Mouse (Mus musculus): ENCODE data around the gene Znrf2. TPM values are rescaled to one million over a fixed set of nuclear protein-coding genes. Genes with fewer than 3 reads are reported as not detected.
"Not testable (repeated sequence)": the region's sequence is repeated elsewhere in the genome, so short reads cannot be mapped to it uniquely, and the experiment has no call there.

The Znrf2 gene
- total RNA-seq, 2 experiments from 2014 or later: 13.1 to 13.6 TPM

GRCm38 (mm10) chr6:54836666-54837065, 19.9 kb downstream of the Znrf2 start:
- no peak for DNase-seq
- intact Hi-C loops (cut with DNase I): no loop called here

DNA sequence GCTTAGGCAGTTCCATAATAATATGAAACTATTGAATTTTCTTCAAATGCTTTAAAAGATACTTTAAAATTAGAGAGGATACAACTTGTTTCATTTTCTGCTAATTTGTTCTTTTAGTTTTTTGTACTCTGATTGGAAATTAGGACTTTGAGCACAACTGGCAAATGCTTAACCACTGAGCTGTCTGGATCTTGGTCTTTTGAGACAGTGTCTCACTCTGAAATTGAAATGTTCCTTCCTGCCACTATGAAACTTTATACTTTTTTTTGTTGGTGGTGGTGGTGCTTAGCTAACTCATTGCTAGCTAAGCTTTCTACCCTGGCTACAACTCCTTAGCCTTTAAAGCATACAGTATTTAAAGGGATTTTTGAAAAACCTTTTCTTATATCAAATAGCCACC, 24.7 kb downstream of the Znrf2 start:
- DNase-seq: no peak
- intact Hi-C loops (cut with DNase I): no loop called here

DNA sequence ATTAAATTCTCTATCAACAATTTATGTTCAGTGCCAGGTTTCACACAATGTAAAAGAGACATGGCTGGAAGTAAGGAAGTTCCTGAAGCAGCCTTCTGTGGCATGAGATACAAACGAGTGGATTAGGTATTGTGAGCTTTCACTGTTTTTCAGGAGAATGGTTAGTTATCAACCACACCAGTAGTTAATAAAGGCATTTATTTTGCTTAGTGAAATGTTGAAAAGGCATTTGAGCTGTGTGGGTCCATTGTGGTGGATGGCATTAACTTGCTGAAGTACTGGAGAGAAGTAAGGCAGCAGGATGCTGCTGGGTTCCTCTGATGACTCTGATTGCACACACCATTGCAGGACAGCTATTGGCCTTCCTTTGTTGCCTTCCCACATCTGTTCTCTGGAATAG, 25.3 kb downstream of the Znrf2 start:
- no peak for DNase-seq
- intact Hi-C loops (cut with DNase I): no loop called here

DNA sequence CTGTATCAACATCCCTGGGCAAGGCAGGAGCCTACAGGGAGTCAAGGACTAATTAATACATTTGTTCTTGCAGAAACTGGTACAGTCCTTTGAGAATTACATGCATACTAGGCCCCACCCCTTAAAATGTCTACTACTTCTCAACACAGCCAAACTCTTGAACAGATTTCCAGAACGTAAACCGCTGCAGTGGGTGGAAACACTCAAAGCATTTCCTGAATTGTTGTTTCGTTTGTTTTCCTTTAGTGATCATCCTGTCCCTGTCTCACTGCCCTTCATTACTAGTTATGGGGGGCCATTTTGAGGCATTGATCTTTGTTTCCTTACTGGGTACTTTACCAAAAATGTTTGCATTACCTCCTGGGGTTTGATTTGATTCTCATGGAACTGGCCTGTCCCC, 31.8 kb downstream of the Znrf2 start:
- DNase-seq: no peak
- intact Hi-C loops (cut with DNase I): no loop called here

DNA sequence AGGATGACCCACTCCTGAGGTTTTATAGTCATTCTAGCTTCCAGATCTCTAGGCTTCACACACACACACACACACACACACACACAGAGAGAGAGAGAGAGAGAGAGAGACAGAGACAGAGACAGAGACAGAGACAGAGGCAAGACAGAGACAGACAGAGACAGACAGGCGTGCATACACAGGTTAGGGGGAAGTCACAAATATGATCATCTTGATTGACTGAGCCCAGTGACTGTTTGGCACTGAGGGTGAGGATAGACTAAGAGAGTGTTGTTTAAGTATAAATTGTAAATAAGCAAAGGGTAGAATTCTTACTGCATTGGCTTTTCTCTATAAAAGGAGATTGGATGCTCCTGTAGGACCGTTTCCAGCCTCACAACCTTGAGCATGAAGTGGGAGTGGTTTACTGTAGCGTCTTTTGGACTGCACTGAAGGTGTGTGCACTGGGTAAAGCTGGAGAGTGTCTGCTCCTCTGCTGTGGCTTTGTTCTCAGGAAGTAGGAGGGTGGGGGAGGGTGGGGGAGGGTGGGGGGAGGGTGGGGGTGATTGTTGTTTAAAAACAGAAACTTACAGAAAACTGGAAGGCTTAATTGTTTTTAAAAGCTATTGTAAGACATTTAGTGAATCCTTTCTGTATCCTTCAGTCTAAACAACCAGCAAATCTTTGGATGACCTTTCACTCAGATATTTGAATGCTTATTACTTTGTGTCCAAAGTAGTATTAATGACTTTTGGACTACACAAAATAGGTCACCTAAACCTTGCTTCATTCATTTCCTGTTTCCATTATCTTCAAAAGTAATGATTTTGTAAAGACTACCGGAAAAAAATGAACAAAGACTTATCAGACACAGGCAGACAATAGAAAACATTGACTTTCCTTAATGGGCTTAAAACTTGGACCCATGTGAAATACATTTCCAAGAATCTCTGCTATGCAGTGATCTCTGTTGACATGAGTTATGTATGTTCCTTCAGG, 32.8 kb downstream of the Znrf2 start:
- no peak for DNase-seq
- intact Hi-C loops (cut with DNase I): no loop called here

GRCm38 (mm10) chr6:54851778-54852177, 35.1 kb downstream of the Znrf2 start:
- no peak for DNase-seq
- intact Hi-C loops (cut with DNase I): no loop called here

GRCm38 (mm10) chr6:54852669-54853068, 36.0 kb downstream of the Znrf2 start:
- DNase-seq: no peak
- intact Hi-C loops (cut with DNase I): no loop called here

DNA sequence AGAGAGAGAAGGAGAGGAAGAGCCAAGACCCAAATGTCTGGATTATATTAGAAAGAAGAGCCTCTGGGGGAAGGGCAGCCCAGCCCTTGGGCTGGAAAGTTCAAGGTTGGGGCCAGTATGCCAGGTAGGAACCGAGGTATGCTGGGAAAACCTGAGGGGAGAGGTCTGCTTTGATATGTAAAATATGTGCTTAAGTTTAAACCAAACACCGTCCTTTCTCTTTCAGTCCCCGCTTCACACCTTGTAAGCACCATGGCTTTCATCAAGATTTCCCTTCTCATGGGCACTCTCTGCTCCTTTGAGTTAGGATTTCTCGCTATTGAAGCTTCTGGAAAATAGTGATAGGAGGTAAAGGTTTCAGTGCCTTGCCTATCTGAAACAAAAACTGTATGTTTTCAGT, 38.1 kb downstream of the Znrf2 start:
- no peak for DNase-seq
- intact Hi-C loops (cut with DNase I): no loop called here

GRCm38 (mm10) chr6:54855801-54856583, 39.3 kb downstream of the Znrf2 start:
- intact Hi-C loops (cut with DNase I): no loop called here
- DNase-seq: no peak

- intact Hi-C loops (cut with DNase I); DNase-seq: not testable (repeated sequence)
These were observed 42.4 kb downstream of the Znrf2 start for GRCm38 (mm10) chr6:54859159-54859558.

DNA sequence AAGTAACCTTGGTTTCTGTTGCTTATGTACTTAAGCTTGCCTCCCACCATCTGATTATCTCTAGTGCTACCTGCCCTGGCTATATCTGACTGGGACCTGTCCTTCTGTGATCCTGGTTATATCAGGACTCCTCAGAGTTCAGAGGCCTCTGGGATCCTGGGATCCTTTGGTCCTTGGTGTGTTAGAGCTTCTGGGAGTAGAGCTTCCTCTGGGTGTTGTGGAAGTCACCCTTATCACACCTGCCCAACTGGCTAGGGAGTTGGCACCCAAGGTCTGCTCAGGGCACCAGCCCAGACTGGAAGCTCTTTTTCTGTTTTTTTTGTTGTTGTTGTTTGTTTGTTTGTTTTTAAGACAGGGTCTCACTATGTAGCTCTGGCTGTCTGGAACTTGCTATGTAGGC, 43.5 kb downstream of the Znrf2 start:
- DNase-seq: no peak
- intact Hi-C loops (cut with DNase I): no loop called here

- DNase-seq: no peak
- intact Hi-C loops (cut with DNase I): no loop called here
These were observed 50.2 kb downstream of the Znrf2 start for GRCm38 (mm10) chr6:54866731-54867410.

DNA sequence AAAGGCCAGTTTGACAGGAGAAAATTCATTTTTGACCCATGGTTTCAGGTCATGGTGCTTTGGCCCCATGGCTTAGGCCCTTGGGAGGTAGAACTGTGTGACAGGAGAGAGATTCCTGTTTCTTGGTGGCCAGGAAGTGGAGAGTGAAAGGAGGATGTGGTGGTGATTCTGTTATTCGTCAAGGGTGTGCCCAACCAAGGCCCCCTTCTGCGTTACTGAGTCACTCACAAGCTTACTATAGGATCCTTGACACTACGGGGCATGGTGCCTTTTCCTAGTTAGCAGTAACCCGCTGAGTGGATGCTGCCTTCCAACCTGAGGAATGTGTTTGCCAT, 50.7 kb downstream of the Znrf2 start:
- intact Hi-C loops (cut with DNase I): no loop called here

DNA sequence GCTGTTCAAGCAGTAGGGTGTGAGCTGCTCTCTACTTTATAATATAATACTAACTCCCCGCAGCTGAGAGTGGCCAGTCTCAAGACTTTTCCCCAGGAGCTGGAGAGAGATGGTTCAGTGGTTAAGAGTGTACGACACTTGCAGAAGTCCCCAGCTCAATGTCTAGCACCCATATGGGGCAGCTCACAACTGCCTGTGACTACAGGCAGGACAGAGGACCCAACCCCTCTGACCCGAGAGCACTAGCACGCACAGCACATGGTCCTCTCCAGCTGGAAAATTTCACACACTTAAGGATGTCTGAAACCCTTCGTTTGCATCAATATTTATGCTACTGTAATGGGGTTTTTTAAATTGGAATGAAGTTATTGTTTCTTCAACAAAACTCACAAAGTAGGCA, 56.3 kb downstream of the Znrf2 start:
- intact Hi-C loops (cut with DNase I): no loop called here
- no peak for DNase-seq

More for the DNA sequence above, 50.7 kb downstream of the Znrf2 start:
- DNase-seq: no peak

DNA sequence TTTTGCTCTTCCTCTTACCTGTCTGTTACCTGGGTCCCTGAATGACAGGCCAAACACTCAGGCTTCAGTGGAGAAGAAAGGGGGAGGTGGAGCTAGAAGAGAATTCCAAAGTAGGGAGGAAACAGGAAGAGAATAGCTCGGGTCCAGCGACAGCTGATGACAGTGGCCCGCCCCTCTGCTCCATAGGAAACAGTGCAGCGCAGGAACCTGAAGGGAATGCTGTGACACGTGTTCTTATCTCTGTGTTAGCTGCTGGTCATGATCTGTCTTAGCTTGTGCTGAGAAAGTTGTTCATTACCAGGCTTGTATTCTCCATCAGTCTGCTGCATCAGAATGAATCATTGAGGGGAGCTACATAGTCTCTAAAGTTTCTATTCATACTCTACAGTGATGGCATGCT, 60.1 kb downstream of the Znrf2 start:
- DNase-seq: no peak
- intact Hi-C loops (cut with DNase I): no loop called here

GRCm38 (mm10) chr6:54877651-54878050, 60.9 kb downstream of the Znrf2 start:
- DNase-seq: no peak
- intact Hi-C loops (cut with DNase I): no loop called here

DNA sequence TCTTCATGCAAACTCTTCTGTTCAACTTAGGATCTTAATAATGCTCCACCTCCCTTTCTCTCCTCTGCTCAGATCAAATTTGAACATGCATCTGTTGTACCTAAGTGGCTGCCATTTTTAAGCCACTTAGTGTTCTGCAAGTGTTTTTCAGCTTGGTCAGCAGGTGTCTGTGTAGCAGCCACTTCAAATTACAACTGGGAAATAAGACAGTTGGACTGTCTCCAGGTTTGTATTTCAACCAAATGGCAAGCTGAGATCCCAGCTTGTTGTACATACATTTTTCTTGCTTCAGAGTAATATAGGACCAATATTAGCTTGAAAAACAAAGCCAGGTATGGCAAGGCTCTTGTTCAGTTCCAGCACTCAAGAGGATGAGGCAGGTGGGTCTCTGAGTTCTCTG, 61.8 kb downstream of the Znrf2 start:
- intact Hi-C loops (cut with DNase I): no loop called here
- no peak for DNase-seq

GRCm38 (mm10) chr6:54880086-54880485, 63.4 kb downstream of the Znrf2 start:
- intact Hi-C loops (cut with DNase I): no loop called here
- no peak for DNase-seq

DNA sequence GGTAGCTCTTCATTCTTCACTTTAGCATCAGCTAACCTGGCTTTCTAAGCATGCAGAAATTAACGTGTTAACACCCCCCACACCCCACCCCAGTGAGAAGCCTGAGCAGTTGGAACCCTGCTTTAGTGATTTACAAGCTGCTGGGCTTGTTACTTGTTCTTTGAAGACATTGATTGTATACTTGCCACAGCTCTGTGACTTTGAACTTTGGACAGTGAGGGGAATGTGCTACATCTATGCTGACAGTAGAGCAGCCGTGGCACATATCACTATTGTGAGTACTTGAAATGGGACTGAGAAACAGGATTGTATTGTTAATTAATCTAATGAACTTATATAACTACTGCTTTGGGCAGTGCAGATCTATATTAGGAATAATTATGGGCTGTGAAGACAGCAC, 66.7 kb downstream of the Znrf2 start:
- no peak for DNase-seq
- intact Hi-C loops (cut with DNase I): no loop called here

GRCm38 (mm10) chr6:54886195-54886594, 69.5 kb downstream of the Znrf2 start:
- no peak for DNase-seq
- intact Hi-C loops (cut with DNase I): no loop called here

- intact Hi-C loops (cut with DNase I): no loop called here
- DNase-seq: no peak
These were observed 73.5 kb downstream of the Znrf2 start for GRCm38 (mm10) chr6:54890221-54890620.

Measured in gastrocnemius, postnatal 36 days (tissue).